Mouse (Mus musculus) bone marrow macrophage, adult 2 months (primary cell): Measurements from ENCODE around the gene Spef1.

Experiments used
- CTCF ChIP-seq: IDR thresholded peaks from 2 replicates; pipeline ENCODE4 v1.5.1; 2012; ENCODE audit warnings: low read depth, mild to moderate bottlenecking, low read length, moderate library complexity
- POLR2A ChIP-seq: IDR thresholded peaks from 2 replicates; pipeline ENCODE4 v1.6.1; 2012; ENCODE audit warnings: mild to moderate bottlenecking, low read depth, low read length, borderline replicate concordance

- no peak for TF ChIP-seq POLR2A
- no peak for TF ChIP-seq CTCF
Measured at GRCm38 (mm10) chr2:131200710-131201109, 13.6 kb upstream of the Spef1 start.
